Mouse (Mus musculus) megakaryocyte, embryonic 14.5 days (primary cell): ENCODE measurements around the gene Evc.

Source experiments
- FLI1 ChIP-seq: IDR thresholded peaks from 2 replicates; pipeline ENCODE4 v1.6.1; 2012; ENCODE audit warnings: low read length, inconsistent platforms, mixed read lengths
- GATA1 ChIP-seq: IDR thresholded peaks from 3 replicates; pipeline ENCODE4 v1.6.1; 2012; ENCODE audit warnings: mixed read lengths, low read length, inconsistent platforms, borderline replicate concordance

GRCm38 (mm10) chr5:37263816-37264215, 72.9 kb downstream of the Evc start:
- TF ChIP-seq GATA1 (no peak), FLI1 (no peak)
